Mouse (Mus musculus) frontal cortex, adult (tissue): ENCODE measurements at regions not wholly inside any gene's neighbourhood (a gene's known extent, or its start where the extent isn't known, plus 50 kb on each side); places are given as distances from the start of the nearest gene placed in this dataset.

Experiments used
- ATAC-seq: cut with Nextera tagmentation; 2 replicates; pipeline ENCODE4 v1.9.2; 2017; ENCODE audit warnings: mild to moderate bottlenecking, moderate library complexity, mixed read lengths; ENCODE audit not compliant: low TSS enrichment

DNA sequence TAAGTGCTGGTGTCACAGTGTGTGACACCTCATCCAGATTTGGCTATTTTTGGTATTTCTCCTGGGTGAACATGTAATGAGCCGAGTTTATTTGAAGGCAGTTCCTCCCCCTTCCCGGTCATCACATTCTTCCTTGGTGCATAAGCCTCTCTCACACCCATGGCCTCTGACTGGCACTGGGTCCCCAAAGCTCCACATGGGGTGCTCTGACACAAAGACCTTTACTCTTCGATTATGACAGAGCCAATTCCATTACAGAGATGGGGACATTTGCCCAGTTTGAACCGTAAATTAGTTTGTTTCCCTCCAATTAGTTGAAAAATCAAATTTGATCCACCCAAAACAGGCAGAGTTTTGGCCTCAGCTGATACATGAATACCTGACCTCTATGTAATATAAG, 171.2 kb upstream of the Camk1g start:
- ATAC-seq = no peak

DNA sequence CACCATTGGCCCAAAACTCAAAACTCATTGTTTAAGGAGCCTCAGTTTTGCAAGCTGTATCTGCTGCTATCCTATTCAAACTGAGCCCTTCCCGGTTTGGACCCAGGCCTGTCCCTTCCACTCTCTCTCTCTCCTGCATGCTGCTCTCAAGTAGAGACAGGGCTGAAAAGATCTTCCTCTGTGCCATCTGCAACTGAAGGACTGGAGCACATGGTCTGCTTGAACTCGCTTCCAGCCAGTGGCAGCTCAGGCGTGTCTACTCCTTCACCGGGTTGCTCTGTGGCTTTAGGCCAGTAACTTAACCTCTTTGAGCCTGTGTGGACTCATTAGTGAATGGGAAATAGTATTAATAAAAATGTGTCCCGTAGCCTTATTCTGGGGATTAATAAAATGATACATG, 170.4 kb upstream of the Camk1g start:
- ATAC-seq = no peak

DNA sequence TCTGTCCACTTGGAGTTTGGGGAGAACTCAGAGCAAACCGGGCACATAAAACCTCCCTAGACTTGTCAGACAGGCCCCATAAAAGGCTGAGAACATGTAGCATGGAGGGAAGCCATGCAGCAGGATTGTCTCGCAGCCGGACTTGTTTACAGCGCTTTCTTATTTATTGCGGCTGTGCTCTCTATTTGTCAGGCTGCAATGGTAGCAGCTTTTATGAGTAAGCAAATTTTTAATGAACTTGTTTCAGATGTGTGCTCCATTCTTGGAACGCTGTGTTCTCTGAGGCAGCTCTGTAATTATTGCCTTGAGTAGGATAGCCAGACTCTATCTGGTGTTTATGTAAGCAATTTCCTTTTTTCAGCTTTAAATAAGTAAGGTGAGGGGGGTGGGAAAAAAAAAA, 169.2 kb upstream of the Camk1g start:
- ATAC-seq = peak; percentile 53

DNA sequence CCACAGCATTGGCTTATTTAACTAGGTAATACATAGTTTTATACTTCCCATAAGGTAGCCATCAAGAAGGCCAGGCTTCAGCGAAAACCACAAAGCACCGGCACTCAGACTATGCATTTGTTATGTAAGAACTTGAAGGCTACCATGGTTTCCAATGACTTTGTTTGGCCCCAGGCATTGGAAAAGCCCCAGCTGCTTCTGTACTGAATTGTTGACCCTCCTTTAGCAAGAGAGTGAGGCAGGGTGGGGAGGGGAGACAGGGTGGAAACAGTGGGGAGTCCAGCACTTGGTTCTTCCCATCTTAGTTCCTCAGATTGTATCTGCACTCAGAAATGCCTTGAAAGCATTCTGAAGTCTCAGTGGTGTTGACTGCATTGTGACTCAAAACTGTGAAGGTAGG, 168.3 kb upstream of the Camk1g start:
- no peak for ATAC-seq

DNA sequence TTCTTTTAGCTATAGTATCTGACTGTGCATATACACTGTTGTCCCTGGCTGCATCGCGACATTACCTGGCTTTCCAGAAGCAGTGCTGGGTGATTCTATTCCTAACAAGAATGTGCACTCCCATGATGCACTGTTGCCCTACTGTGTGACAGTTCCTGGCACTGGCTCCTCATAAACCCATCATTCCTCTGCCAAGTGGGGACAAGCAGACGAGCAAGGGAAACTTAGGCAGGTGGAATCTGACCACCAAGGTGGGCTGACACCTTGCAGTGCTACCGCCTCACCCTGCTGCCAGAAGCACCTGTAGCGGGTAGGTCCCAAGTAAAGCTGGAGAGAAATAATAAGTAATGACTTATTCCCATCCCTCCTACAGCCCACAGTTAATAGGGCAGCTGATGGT, 167.5 kb upstream of the Camk1g start:
- ATAC-seq = no peak

DNA sequence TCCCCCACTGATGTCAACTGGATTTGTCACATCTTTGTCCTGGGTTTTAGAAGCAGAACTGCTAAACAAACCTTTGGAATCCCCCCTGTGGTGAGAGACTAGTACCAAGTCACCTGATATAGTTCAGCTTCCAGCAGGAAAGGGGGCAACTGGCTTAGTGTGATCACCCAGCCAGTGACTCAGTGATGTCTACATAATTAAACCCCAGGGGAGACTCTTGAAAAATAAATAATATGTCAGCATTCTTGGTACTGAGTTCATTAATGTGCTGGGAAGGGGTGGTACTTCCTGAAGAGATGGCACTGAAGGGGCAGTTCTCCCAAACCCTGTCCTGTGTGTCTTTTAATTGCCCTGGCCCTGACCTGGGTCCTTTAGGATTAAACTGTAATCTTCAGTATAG, 166.5 kb upstream of the Camk1g start:
- ATAC-seq = no peak

DNA sequence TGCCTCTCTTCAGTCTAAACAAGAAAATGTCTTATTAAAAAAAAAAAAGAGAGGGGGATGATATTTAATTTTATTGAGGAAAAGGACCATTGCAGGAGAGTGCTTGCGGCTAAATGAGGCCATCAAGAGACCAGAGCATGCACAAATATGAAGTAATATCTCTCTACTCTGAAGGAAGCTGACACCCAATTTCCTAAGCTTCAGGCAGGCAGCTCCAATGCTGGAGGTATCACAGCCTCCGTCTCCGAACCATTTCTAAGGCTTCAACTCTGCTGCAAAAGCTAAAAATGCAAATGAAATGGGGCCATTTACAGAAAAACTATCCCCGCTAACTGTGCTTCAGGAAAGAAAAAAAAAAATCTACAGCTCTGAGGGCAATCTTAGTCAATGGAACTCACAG, 164.4 kb upstream of the Camk1g start:
- ATAC-seq = peak; percentile 62

DNA sequence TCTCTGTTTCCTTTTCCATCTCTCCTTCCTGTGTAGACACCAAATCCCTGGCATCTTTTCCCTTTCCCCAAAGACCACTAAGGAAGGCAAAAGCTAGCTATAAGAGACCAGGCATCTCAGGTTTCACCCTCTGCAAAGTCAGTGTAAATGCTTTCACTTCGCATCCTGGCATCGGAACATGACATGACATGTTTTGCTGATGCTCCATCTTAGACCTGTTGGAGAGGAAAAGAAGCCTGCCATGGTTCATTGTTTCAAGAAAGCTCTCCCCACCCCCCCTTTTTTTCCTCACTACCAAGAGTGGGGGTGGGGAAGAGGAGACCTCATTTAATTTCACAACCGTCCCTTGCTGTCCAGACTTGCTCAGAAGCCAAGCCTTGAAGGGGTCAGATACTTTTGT, 156.4 kb upstream of the Camk1g start:
- ATAC-seq = no peak

DNA sequence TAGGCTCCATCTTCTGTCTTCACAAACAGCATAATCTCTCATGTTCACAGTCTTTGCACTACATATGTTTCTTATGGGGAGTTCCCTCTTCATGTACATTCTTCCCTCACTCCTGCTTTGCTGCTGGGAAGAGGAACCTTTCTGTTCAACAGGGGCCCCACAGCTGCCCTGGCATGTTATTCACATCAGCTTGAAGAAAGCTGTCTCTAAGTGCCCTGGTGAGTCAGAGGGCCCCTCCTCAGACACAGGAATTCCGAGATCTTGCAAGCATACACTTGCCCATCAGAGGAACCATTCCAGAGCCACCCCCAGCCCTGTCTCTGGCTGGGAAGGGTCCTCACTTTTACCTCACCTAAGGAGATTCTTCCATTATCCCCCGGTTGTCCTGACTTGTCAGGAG, 151.9 kb upstream of the Camk1g start:
- ATAC-seq = no peak

DNA sequence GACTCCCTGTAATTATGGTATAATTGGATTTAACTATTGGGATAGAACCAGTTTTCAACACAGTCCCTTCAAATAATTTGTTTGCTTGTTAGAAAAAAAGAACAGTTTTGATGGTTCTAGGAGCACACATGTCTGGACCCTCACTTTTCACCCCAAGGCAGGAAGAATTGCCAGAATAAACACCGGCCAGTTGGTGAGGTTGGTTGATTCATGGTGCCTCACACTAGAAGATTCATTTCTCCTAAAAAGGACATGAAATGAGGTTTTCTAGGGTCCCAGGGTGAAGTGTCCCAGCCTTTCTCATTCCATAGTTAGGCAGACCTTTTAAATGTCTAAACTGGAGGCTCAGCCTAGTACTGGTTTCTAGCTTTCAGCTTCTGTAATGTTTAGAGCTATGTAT, 148.7 kb upstream of the Camk1g start:
- ATAC-seq = no peak

DNA sequence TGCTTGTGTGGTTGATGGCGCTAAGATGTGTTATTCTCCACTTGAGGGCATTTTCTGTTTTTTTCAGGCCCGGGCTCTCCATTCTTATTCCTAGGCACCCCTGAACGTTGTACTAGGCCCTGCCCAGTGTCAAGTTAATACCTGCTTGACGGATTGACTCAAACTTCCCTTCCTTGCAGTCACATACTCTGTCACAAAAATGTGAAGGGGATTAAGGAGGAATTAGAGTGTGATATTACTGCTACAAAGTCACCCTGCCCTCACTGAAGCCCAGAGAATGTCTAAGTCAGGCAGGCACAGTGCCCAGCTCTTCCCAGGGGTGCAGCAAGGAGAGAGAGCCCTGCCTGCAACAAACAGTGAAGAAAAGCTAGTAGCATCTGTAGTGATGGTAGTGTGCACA, 147.9 kb upstream of the Camk1g start:
- no peak for ATAC-seq

DNA sequence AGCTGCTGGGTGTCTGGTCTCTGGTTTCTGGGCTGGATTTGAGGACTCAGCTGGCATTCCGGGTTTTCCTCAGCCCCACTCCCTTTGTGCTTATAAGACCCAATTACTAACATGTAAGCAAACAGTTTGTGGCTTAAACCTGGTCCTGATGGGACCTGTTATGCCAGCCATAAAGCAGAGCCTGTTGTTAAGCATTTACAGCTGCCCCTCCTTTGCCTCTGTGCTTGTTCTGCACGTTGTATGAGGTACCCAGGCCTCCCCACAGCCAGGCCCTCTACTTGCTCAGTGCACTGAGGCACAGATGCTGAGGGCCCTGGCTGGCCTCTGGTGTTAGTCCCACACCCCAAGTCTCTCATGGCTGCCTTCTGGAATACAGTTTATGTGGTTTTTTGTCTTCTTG, 147.2 kb upstream of the Camk1g start:
- ATAC-seq = no peak

DNA sequence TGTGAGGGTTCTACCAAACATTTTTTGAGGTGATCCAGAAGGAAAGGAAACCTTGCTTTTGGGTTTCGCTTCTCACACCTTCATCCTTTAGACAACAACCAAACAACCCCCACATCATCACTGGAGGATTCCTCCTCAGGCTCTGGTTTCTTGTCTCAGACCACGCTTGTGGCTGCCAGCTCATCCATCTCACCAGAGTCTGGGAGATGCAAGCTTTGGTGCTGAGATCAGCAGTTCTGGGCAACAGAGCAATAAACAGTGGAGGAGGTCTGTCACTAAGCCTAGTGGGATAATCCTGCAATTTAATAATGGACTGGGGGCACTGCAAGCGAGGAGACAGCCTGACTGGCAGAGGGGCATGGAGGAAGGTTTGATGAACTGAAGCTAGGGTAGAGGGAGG, 146.3 kb upstream of the Camk1g start:
- ATAC-seq = 0 out of 2 replicates have a peak, but pooled peaks have one; percentile 52

DNA sequence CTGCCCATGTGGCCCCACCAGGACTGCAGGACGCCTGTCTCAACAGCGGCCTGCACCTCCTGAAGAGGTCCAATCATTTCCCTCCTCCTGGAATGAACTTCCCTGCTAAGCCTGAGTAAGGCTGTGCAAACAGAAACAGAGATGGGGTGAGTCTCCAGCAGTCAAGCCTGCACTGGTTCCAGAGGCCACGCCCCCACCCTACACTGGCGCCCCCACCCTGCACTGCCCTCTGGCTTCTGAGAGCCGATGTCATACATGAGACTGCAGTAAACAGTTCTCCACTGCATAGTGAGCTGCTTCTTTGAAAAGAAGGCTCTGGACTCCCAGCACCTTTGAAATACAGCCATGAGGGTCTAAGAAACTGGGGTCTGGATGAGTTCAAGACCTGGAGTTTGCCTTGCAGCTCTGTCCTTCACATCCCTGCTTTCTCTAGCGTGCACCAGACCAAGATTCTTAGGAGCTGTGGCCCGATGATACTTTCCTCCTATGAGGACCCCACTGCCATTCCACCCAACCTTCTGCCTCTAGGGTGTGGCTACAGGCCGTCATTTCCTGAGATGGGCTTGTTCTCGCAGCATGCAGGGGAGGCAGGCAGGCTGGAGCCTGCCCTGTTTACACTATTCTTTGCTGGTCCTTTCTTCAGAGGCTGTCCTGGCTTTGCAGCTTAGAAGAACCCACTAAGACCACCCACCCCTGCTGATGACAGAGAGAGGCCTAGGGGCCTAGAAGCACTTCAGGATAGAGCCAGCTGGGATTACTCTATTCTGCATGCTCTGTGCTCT, 144.0 kb upstream of the Camk1g start:
- no peak for ATAC-seq

DNA sequence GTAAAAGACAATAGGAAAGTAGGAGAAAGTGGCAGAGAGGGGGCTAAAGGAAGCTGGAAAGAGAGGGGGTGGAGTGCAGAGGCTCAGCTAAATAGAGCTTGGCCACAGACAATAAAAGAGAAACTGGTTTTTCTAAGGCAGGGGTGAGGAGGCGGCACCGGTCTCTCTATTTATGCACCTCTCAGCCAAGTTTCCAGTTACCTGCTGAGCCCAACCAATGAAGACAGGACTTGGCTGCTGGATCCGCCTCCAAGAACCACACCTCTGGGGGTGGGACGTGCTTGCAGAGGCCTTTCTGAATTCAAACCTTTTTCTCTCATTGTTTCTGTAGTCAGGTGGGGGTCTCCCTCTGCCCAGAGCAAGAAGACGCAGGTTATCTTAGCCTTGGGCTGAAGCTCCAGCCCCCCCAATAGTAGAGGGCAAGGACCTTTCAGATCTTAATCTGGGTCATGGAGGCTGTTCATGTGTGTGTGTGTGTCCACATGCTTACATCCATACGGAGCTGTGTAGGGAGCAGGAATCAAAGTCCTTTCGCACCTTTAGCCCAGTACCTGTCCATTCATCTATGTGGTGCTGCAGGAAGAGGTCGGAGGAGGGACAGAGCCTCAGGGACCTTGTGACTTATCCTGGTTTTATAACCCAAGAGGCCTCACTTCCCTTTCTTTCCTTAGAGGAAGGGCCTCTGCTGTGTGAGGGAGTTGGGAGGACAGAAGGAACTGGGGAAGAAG, 140.1 kb upstream of the Camk1g start:
- ATAC-seq = no peak

DNA sequence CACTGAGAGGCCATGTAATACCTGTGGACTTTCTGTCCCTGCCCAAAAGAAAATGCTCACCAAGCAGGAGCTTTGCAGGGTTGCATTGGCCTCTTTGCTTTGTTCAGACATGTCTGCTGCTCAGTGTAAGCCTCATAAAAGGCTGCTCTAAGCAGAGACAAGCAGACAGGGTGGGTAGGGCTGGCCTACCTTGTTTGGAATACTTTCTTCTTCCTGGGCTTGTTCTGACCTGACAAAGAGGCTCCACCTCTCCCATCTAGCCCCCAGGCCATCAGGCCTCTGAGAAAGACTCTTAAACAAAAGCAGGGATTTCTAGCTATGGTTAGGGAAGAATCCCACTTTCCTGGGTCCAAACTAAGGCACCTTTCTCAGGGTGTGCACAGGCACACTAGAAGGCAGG, 138.2 kb upstream of the Camk1g start:
- ATAC-seq = no peak

DNA sequence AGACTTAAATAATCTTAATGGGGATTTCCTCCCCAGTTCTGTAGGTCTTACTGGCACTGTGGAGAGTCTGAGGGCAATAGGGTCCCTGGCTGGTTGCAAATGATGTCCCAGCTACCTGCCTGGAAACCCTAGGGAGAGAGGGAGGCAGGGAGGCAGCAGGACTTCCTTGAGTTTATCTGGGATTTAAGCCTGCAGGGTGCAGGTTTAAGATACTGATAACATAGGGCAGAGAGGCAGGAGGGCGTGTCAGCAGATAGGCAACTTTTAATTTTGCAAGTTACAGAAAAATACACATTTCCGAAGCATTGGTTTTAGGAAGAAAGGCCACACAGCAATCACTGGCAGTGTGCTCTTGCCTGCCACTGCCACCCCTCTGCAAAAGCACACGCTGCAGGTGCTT, 136.9 kb upstream of the Camk1g start:
- ATAC-seq = no peak

DNA sequence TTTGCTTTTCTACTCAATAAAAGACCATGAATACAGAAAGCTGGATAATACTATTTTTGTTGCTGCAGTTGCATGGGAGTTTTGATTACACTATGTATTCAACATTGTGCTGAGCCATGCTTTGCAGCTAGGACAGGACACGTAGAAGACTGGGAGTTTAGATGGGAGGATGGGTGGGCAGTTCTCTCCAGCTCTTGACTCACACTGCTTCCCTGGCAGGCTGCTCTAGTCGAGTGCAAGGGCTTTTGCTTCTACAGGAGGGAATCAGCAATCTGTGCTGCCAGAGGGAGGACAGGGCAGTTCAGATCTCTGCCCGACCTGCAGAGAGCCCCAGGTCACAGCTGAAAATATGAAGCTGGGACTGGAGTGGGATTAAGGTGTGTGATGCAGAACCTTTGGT, 135.3 kb upstream of the Camk1g start:
- peak; percentile 86 for ATAC-seq

DNA sequence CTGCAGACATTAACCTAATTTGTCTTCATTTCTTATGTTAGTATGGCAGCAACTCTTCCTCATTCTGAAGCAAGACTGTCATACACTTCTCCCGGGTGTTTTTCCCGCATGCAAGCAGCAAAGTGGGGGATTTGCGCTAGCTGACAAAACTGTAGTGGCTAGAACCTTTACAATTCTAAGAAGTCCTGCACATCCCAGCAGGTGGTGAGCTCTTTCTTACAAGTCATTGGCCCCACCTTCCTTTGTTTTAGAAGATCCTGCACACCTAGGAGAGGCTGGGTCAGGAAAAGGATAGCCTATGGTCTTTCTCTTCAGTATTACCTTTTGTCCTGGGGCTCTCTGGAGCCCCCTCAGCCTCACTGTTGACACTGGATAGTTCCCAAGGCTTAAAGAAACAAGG, 134.5 kb upstream of the Camk1g start:
- ATAC-seq = no peak

DNA sequence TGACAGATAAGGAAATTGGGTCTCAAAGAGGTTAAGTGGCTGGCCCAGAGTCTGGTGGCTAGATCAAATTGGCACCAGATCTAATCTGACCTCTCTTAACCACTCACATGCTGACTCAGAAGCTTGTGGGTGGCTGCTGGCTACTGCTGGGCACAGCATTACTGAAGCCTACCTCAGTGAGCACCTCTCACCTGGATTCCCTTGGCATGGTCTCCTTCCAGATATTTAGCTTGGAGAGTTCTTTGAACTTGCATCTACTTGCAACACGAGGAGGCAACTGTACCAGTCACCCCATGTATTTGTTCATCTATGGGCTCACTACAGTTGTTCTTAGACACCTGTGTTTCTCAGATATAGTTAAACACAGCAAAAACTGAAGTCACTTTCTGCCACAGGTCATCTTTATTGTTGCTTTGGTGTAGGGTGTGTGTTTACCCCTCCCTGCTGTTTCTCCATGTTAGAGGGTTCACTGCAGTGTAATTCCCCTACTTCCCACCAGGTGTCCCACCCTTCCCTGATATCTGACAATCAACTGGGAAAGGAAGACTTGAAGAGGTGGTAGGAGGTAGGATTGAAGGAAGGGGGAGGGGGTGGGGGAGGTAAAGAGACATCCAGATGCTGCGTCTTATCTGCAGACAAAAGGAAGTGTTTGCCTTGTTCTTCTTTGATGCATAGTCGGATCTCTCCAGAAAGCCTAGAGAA, 133.7 kb upstream of the Camk1g start:
- peak; percentile 85 for ATAC-seq

DNA sequence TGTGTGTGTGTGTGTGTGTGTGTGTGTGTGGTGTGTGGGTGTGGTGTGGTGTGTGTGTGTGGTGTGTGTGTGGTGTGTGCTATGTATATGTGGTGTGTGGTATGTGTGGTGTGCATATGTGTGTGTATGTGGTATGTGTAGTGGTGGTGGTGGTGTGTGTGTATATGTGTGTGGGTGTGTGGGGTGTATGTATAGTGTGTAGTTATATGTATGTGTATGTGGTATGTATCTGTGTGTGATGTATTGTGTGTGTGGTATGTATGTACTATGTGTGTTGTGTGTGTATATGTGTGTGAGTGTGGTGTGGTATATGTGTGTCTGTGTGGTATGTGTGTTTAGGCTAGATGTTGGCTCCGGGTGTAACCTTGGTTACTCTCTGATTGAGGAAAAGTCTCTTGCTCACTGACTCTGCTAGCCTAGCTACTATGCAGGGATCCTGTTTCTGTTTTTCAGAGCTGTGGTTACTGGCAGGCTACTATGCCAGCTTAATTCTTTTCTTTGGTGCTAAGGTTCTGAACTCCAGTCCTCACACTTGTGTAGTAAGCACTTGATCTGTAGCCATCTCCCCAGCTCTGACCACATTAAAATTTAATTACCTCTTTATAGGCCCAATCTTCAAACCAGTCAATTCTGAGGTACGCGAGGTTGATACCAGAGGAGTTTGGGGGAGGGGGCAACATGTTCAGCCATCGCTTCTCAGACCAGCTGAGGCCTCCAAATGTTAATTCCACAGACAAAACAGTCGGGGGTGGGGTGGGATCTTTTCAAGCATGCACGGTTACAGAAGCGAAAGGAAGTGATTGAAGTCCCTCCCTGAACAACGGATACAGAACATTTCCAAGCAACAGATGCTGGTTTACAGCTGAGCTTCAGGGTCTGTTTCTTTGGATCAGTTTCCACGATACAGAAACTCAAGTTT, 126.4 kb upstream of the Camk1g start:
- no peak for ATAC-seq

DNA sequence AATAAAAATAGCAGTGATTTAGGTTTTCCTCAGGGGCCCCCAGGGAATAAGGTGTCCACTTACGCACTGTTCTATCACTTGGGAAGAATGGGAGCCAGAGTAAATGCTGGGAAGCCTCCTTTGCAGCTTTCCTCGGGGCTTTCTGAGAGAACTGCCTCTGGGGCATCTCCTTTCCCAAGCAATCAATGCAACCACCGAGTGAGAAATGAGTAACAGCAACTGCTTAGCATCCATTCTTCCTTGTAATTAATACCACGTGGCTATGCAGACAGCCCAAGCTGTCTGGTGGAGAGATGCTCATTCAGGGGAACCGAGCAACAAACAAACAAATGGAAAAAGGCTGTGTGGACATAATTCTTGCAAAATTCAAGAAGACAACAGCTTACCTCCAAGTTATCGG, 117.9 kb upstream of the Camk1g start:
- ATAC-seq = no peak
